Mouse (Mus musculus) thymus, adult 2 months (tissue): Measurements from ENCODE around the gene Slc26a3. TPM values are rescaled to one million over a fixed set of nuclear protein-coding genes. Genes with fewer than 3 reads are reported as not detected.
A peak's percentile ranks its signal among the peaks of the same experiment; 100 is the strongest.

Source experiments
- DNase-seq: peaks from one replicate; pipeline ENCODE4 v3.0.0; 2021
- H3K27ac ChIP-seq: fragments of 200-500 bp; 2 replicates; pipeline ENCODE4 v1.5.1; 2012; ENCODE audit warnings: low read length, control low read depth; ENCODE audit not compliant: control insufficient read depth, insufficient read depth
- H3K27me3 ChIP-seq: fragments of 200-500 bp; 2 replicates; pipeline ENCODE4 v1.6.1; 2012; ENCODE audit warnings: mild to moderate bottlenecking, low read length, moderate library complexity, mixed read lengths; ENCODE audit not compliant: control insufficient read depth, insufficient read depth
- H3K36me3 ChIP-seq: fragments of 200-500 bp; 2 replicates; pipeline ENCODE4 v1.6.1; 2012; ENCODE audit warnings: mild to moderate bottlenecking, low read length, moderate library complexity; ENCODE audit not compliant: control insufficient read depth, insufficient read depth
- H3K4me1 ChIP-seq: fragments of 200-500 bp; replicated peaks from 2 replicates; pipeline ENCODE4 v1.6.1; 2012; ENCODE audit warnings: low read length; ENCODE audit not compliant: control insufficient read depth, insufficient read depth
- H3K4me3 ChIP-seq: fragments of 200-500 bp; 2 replicates; pipeline ENCODE4 v1.5.1; 2012; ENCODE audit warnings: mild to moderate bottlenecking, low read length, control low read depth, moderate library complexity; ENCODE audit not compliant: control insufficient read depth, insufficient read depth
- CTCF ChIP-seq: fragments of 200-500 bp; IDR thresholded peaks from 2 replicates; pipeline ENCODE4 v1.5.1; 2012; ENCODE audit warnings: mild to moderate bottlenecking, control low read depth, low read length, moderate library complexity, borderline replicate concordance; ENCODE audit not compliant: control insufficient read depth, poor library complexity, insufficient read depth; ENCODE audit errors: extremely low read depth
- POLR2A ChIP-seq: fragments of 200-500 bp; IDR thresholded peaks from 2 replicates; pipeline ENCODE4 v1.6.1; 2012; ENCODE audit warnings: mild to moderate bottlenecking, low read length, control low read depth, moderate library complexity; ENCODE audit not compliant: control insufficient read depth, poor library complexity, insufficient read depth; ENCODE audit errors: extremely low read depth
- WGBS: fragments of 180-500 bp; shearing (Covaris S2); methylation state at CpG from one replicate; pipeline ENCODE4 v1.1.7; 2018; 5-methylcytosine and 5-hydroxymethylcytosine counted together
- polyA plus RNA-seq: library from polyadenylated mRNA; depleted of rRNA; stranded (reverse); fragments of >200 nt; gene quantifications from 2 replicates; pipeline ENCODE4 v1.2.3, GENCODE M21; 2012

Slc26a3 gene
- polyA plus RNA-seq, 1 experiment: 0.36 TPM

DNA sequence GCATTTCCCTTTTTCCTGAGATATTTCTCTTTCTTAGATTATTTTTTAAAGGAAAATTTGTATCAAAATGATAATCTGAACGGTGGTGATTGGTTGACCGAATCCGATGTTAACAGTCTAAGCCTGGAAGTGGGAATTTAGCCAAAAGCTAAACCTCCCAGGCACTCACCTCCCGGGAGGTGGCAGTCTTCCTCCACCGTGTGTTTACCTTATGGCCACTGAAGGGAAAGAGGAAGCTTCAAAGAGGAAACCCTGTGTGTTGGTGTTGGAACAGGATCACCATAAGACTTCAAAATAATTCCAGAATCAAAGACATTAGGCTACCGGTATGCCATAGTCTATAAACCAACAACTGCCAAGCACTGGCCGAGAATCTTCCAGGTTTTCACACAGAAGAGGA is 21.0 kb upstream of the Slc26a3 start:
- Histone ChIP-seq H3K4me3 (no peak overlapping the region), H3K4me1 (no peaks in the 10 kb centered on the region; the same call in 1 of the 2 replicates), H3K27me3 (no peaks in the 10 kb centered on the region), H3K27ac (no peak overlapping the region), H3K36me3 (no peaks in the 10 kb centered on the region)
- DNase-seq: no peak
- 70% methylated on average over 7 of the region's 7 CpGs for WGBS
- TF ChIP-seq CTCF: no peak
- TF ChIP-seq POLR2A: no peak

GRCm38 (mm10) chr12:31374603-31375282 is 15.9 kb upstream of the Slc26a3 start:
- no peak for TF ChIP-seq POLR2A
- peak; percentile 53; the same call in 1 of the 2 replicates for TF ChIP-seq CTCF
- Histone ChIP-seq H3K27me3 (no peaks in the 10 kb centered on the region), H3K27ac (no peak overlapping the region), H3K4me1 (no peaks in the 10 kb centered on the region), H3K4me3 (no peak overlapping the region), H3K36me3 (no peaks in the 10 kb centered on the region)
- peak; percentile 34 for DNase-seq
- 38% methylated on average over 9 of the region's 9 CpGs for WGBS

DNA sequence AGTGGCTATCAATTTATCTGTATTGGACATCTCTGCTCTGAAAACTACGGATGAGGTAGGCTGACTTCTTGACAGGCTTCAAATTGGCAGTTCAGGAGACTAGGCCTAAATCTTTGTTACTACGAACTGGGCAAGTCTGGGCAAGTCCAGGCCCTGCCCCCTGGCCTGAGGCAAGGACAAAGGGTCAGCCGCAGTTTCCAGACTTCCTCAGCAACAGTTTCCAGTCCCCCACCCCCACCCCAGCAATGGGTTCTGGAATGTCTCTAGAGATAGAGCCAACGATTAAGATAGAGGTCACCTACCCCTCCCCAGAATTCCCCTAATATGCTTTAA is 15.4 kb upstream of the Slc26a3 start:
- no peak overlapping the region for H3K4me3 ChIP-seq

DNA sequence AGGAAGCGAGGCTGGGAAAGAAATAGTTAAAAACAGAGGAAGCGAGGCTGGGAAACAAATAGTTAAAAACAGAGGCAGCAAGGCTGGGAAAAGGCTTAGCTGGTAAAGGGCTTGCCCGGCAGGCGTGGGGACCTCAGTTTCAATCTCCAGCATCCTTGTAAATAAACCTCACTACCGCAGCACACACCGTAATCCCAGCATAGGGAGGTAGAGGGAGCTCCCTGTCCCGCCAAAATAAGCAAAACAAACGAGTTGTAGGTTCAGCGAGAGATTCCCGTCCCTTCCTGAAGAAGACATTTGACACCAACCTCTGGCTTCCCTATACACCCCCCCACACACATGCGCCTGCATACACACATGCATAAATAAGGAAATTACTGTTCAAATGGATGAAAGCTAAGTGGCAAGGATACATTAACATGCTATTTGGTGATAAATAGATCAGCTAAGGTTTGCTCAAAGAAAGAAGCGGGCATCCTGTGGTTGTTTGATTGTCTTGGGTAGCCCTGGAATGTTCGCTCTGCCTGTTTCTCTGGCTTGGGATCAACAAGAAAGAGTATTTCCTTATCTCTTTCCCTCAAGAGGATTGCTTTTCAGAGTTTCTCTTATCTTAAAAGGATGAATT is 14.2 kb upstream of the Slc26a3 start:
- WGBS: 20% methylated on average over 13 of the region's 13 CpGs
- no peak overlapping the region for H3K4me3 ChIP-seq
- H3K27ac ChIP-seq: no peak overlapping the region
- H3K27me3 ChIP-seq: no peaks in the 10 kb centered on the region
- DNase-seq: no peak
- no peaks in the 10 kb centered on the region for H3K4me1 ChIP-seq
- no peak for TF ChIP-seq CTCF
- TF ChIP-seq POLR2A: no peak
- no peaks in the 10 kb centered on the region for H3K36me3 ChIP-seq

More for the DNA sequence above, 15.4 kb upstream of the Slc26a3 start:
- TF ChIP-seq CTCF (no peak), POLR2A (no peak)
- no peaks in the 10 kb centered on the region for H3K27me3 ChIP-seq
- WGBS: 87% methylated on average over 4 of the region's 4 CpGs
- no peaks in the 10 kb centered on the region for H3K4me1 ChIP-seq
- no peak overlapping the region for H3K27ac ChIP-seq
- no peak for DNase-seq
- no peaks in the 10 kb centered on the region for H3K36me3 ChIP-seq

GRCm38 (mm10) chr12:31377241-31377640 is 13.4 kb upstream of the Slc26a3 start:
- no peak for DNase-seq
- no peaks in the 10 kb centered on the region for H3K36me3 ChIP-seq
- H3K27me3 ChIP-seq: no peaks in the 10 kb centered on the region
- TF ChIP-seq CTCF (no peak), POLR2A (no peak)
- 79% methylated on average over 11 of the region's 11 CpGs for WGBS
- H3K4me3 ChIP-seq: no peak overlapping the region
- no peaks in the 10 kb centered on the region for H3K4me1 ChIP-seq
- H3K27ac ChIP-seq: no peak overlapping the region

GRCm38 (mm10) chr12:31380878-31381277 is 9.8 kb upstream of the Slc26a3 start:
- Histone ChIP-seq H3K4me1 (no peaks in the 10 kb centered on the region), H3K27me3 (no peaks in the 10 kb centered on the region), H3K27ac (no peak overlapping the region), H3K36me3 (no peaks in the 10 kb centered on the region), H3K4me3 (no peak overlapping the region)
- DNase-seq: no peak
- WGBS: 20% methylated on average over 2 of the region's 2 CpGs
- TF ChIP-seq CTCF (no peak), POLR2A (no peak)
